Mouse (Mus musculus): ENCODE results near the gene Carmil3. TPM values are rescaled to one million over a fixed set of nuclear protein-coding genes. Genes with fewer than 3 reads are reported as not detected.

The Carmil3 gene
- 3.9 and 4.3 TPM in 2 replicates for polyA plus RNA-seq (2015; fragmentation: Nextera tagmentation; extraction: Ambion mirVana)

- Histone ChIP-seq H3K4me3 (peak within 1 kb of the TSS; percentile 74), H3K4me2 (peak within 1 kb of the TSS; percentile 97), H3K36me3 (peaks cover 33% of the 10 kb centered on the region), H3K27me3 (no peaks in the 10 kb centered on the region), H3K27ac (peak within 1 kb of the TSS; percentile 63), H3K4me1 (peaks cover 9% of the 10 kb centered on the region), H3K9ac (peak within 1 kb of the TSS; percentile 80), H3K9me3 (no peaks in the 10 kb centered on the region)
- WGBS, result 1% methylated on average over 68 of the region's 68 CpGs
- peak; percentile 69; the same call in 1 of the 2 replicates for ATAC-seq (ENCODE audit: insufficient number of reproducible peaks, insufficient read depth, low FRiP score, low TSS enrichment, low read depth)
Observed at GRCm38 (mm10) chr14:55490361-55491201, at the start of gene Carmil3. Gene Carmil3 (plus strand): TSS chr14:55490651.

GRCm38 (mm10) chr14:55457693-55458092 lies 32.8 kb upstream of the Carmil3 start:
- Histone ChIP-seq H3K9me3 (no peaks in the 10 kb centered on the region), H3K27me3 (0 out of 2 replicates have a peak, but pooled peaks cover 4% of the 10 kb centered on the region), H3K4me1 (no peaks in the 10 kb centered on the region), H3K9ac (no peak overlapping the region), H3K4me2 (no peak overlapping the region), H3K4me3 (no peak overlapping the region), H3K27ac (no peak overlapping the region), H3K36me3 (no peaks in the 10 kb centered on the region)
- WGBS, result 86% methylated on average over 2 of the region's 2 CpGs
- no peak for ATAC-seq (ENCODE audit: insufficient number of reproducible peaks, insufficient read depth, low FRiP score, low TSS enrichment, low read depth)

GRCm38 (mm10) chr14:55458273-55458672 lies 32.2 kb upstream of the Carmil3 start:
- H3K4me1 ChIP-seq, result no peaks in the 10 kb centered on the region
- H3K4me3 ChIP-seq, result no peak overlapping the region
- 0 out of 2 replicates have a peak, but pooled peaks cover 4% of the 10 kb centered on the region for H3K27me3 ChIP-seq
- no peak overlapping the region for H3K27ac ChIP-seq
- H3K36me3 ChIP-seq, result no peaks in the 10 kb centered on the region
- 0 out of 2 replicates have a peak, but pooled peaks have one; percentile 37 for ATAC-seq (ENCODE audit: insufficient number of reproducible peaks, insufficient read depth, low FRiP score, low TSS enrichment, low read depth)
- no peak overlapping the region for H3K4me2 ChIP-seq
- WGBS, result 27% methylated on average over 10 of the region's 10 CpGs
- no peaks in the 10 kb centered on the region for H3K9me3 ChIP-seq
- H3K9ac ChIP-seq, result no peak overlapping the region

GRCm38 (mm10) chr14:55458761-55459160 lies 31.7 kb upstream of the Carmil3 start:
- Histone ChIP-seq H3K4me2 (no peak overlapping the region), H3K9ac (no peak overlapping the region), H3K27ac (no peak overlapping the region), H3K9me3 (no peaks in the 10 kb centered on the region), H3K27me3 (0 out of 2 replicates have a peak, but pooled peaks cover 4% of the 10 kb centered on the region), H3K4me1 (no peaks in the 10 kb centered on the region), H3K36me3 (no peaks in the 10 kb centered on the region), H3K4me3 (no peak overlapping the region)
- 87% methylated on average over 3 of the region's 3 CpGs for WGBS
- no peak for ATAC-seq (ENCODE audit: insufficient number of reproducible peaks, insufficient read depth, low FRiP score, low TSS enrichment, low read depth)

- Histone ChIP-seq H3K36me3 (no peaks in the 10 kb centered on the region), H3K9ac (no peak overlapping the region), H3K9me3 (no peaks in the 10 kb centered on the region), H3K27ac (no peak overlapping the region), H3K4me1 (no peaks in the 10 kb centered on the region), H3K4me3 (no peak overlapping the region), H3K4me2 (no peak overlapping the region), H3K27me3 (0 out of 2 replicates have a peak, but pooled peaks cover 4% of the 10 kb centered on the region)
- ATAC-seq (ENCODE audit: insufficient number of reproducible peaks, insufficient read depth, low FRiP score, low TSS enrichment, low read depth), result no peak
- WGBS, result 52% methylated on average over 4 of the region's 4 CpGs
Observed at GRCm38 (mm10) chr14:55459796-55460195, 30.7 kb upstream of the Carmil3 start.

- H3K27ac ChIP-seq, result no peak overlapping the region
- 64% methylated on average over 10 of the region's 10 CpGs for WGBS
- no peak for ATAC-seq (ENCODE audit: insufficient number of reproducible peaks, insufficient read depth, low FRiP score, low TSS enrichment, low read depth)
Observed at GRCm38 (mm10) chr14:55460297-55460696, 30.2 kb upstream of the Carmil3 start.

GRCm38 (mm10) chr14:55461757-55462156 lies 28.7 kb upstream of the Carmil3 start:
- no peaks in the 10 kb centered on the region for H3K4me1 ChIP-seq
- H3K36me3 ChIP-seq, result no peaks in the 10 kb centered on the region
- no peak overlapping the region for H3K4me3 ChIP-seq
- H3K9ac ChIP-seq, result no peak overlapping the region
- 0 out of 2 replicates have a peak, but pooled peaks cover 4% of the 10 kb centered on the region for H3K27me3 ChIP-seq
- no peak overlapping the region for H3K27ac ChIP-seq
- WGBS, result 67% methylated on average over 4 of the region's 4 CpGs
- no peak overlapping the region for H3K4me2 ChIP-seq
- no peaks in the 10 kb centered on the region for H3K9me3 ChIP-seq
- ATAC-seq (ENCODE audit: insufficient number of reproducible peaks, insufficient read depth, low FRiP score, low TSS enrichment, low read depth), result no peak

More at GRCm38 (mm10) chr14:55460297-55460696, 30.2 kb upstream of the Carmil3 start:
- Histone ChIP-seq H3K36me3 (no peaks in the 10 kb centered on the region), H3K4me2 (no peak overlapping the region), H3K9me3 (no peaks in the 10 kb centered on the region), H3K4me1 (no peaks in the 10 kb centered on the region), H3K27me3 (0 out of 2 replicates have a peak, but pooled peaks cover 4% of the 10 kb centered on the region), H3K9ac (no peak overlapping the region), H3K4me3 (no peak overlapping the region)

- Histone ChIP-seq H3K36me3 (no peaks in the 10 kb centered on the region), H3K4me1 (peaks cover 13% of the 10 kb centered on the region), H3K9ac (no peak overlapping the region), H3K4me3 (no peak overlapping the region), H3K27ac (no peak overlapping the region), H3K27me3 (peaks cover 4% of the 10 kb centered on the region), H3K9me3 (no peaks in the 10 kb centered on the region), H3K4me2 (no peak overlapping the region)
- ATAC-seq (ENCODE audit: insufficient number of reproducible peaks, insufficient read depth, low FRiP score, low TSS enrichment, low read depth), result no peak
- 70% methylated on average over 4 of the region's 4 CpGs for WGBS
Observed at GRCm38 (mm10) chr14:55466481-55466880, 24.0 kb upstream of the Carmil3 start.

- Histone ChIP-seq H3K27me3 (peaks cover 4% of the 10 kb centered on the region), H3K36me3 (no peaks in the 10 kb centered on the region), H3K9me3 (no peaks in the 10 kb centered on the region), H3K4me2 (no peak overlapping the region), H3K27ac (no peak overlapping the region), H3K4me3 (no peak overlapping the region), H3K4me1 (peaks cover 13% of the 10 kb centered on the region), H3K9ac (no peak overlapping the region)
- WGBS, result 74% methylated on average over 7 of the region's 7 CpGs
- no peak for ATAC-seq (ENCODE audit: insufficient number of reproducible peaks, insufficient read depth, low FRiP score, low TSS enrichment, low read depth)
Observed at GRCm38 (mm10) chr14:55467108-55467507, 23.3 kb upstream of the Carmil3 start.

GRCm38 (mm10) chr14:55468301-55468741 lies 22.1 kb upstream of the Carmil3 start:
- Histone ChIP-seq H3K9me3 (no peaks in the 10 kb centered on the region), H3K4me2 (no peak overlapping the region), H3K27ac (no peak overlapping the region), H3K9ac (no peak overlapping the region), H3K4me3 (no peak overlapping the region), H3K27me3 (peaks cover 4% of the 10 kb centered on the region), H3K4me1 (peaks cover 13% of the 10 kb centered on the region), H3K36me3 (no peaks in the 10 kb centered on the region)
- 84% methylated on average over 2 of the region's 2 CpGs for WGBS
- ATAC-seq (ENCODE audit: insufficient number of reproducible peaks, insufficient read depth, low FRiP score, low TSS enrichment, low read depth), result no peak

GRCm38 (mm10) chr14:55469041-55469440 lies 21.4 kb upstream of the Carmil3 start:
- Histone ChIP-seq H3K27me3 (peaks cover 4% of the 10 kb centered on the region), H3K9ac (no peak overlapping the region), H3K27ac (no peak overlapping the region), H3K4me2 (no peak overlapping the region), H3K4me3 (no peak overlapping the region), H3K4me1 (peaks cover 13% of the 10 kb centered on the region), H3K36me3 (no peaks in the 10 kb centered on the region), H3K9me3 (no peaks in the 10 kb centered on the region)
- WGBS, result 84% methylated on average over 2 of the region's 2 CpGs
- no peak for ATAC-seq (ENCODE audit: insufficient number of reproducible peaks, insufficient read depth, low FRiP score, low TSS enrichment, low read depth)

- Histone ChIP-seq H3K4me3 (no peak overlapping the region), H3K27me3 (peaks cover 4% of the 10 kb centered on the region), H3K9ac (no peak overlapping the region), H3K9me3 (no peaks in the 10 kb centered on the region), H3K4me2 (no peak overlapping the region), H3K27ac (no peak overlapping the region), H3K36me3 (no peaks in the 10 kb centered on the region), H3K4me1 (peaks cover 13% of the 10 kb centered on the region)
- WGBS, result 77% methylated on average over 6 of the region's 6 CpGs
- no peak for ATAC-seq (ENCODE audit: insufficient number of reproducible peaks, insufficient read depth, low FRiP score, low TSS enrichment, low read depth)
Observed at GRCm38 (mm10) chr14:55469821-55470220, 20.6 kb upstream of the Carmil3 start.
